Mouse (Mus musculus): ENCODE measurements around the gene 4930535I16Rik. TPM values are rescaled to one million over a fixed set of nuclear protein-coding genes. Genes with fewer than 3 reads are reported as not detected.

4930535I16Rik gene
- total RNA-seq, 2 experiments from 2014 or later, result not detected

DNA sequence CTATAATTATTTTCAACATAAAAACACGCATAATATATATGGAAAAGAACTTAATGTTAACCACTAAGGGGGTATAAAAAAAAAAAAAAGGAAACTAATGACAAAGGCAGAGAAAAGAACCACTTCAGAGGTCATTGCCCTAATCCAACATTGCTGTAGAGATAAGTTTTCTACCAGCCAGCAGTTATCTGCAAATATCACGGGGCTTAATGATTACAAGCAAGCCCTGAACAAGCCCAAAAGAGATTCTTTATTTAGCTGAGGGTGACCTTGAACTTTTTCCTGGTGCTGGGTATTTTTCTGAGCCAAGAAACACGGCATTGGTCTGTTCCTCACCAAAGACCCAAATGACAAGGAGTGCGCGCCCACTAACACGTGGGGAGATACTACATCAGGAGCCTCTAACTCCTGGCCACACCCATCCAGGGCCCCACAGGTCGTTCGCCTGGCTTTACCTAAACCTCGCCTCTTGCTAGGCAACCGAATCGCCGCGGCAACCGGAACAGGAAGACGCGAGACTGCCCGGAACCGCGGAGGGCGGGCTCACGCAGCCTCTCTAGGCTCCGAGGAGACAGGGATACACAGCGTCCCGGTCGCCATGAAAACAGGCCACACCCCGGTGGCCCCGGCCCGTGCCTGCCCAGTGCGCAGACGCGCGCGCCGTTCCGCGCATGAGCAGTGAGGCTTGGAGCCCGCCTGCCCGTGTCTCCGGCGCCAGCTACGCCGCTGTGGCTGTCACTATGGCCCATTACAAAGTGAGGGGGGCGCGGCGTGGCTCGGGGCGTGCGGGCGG, 13.3 kb downstream of the 4930535I16Rik start, which contains the start of gene Mycbp:
Mycbp (plus strand) TSS at position 500 of the 793 bp plus-strand sequence.
- peak; percentile 99 for DNase-seq

DNA sequence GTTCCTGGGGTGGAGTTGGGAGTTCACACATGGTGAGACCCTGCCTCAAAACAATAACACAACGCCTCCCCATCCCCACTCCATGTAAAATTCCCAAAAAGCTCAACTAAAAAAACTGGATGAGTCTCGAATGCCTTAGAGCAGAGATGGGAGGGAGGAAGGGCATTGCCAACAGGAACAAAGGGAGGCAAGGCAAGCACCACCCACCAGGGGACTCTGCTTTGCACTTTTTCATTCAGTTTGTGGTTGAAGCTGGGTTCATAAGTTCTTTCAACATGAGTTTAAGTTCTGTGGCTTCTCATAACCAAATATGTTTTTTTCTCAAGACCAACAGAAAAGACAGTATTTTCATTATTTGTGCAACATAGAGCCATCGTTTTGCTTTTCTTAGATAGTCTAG, 14.4 kb downstream of the 4930535I16Rik start:
- no peak for DNase-seq

DNA sequence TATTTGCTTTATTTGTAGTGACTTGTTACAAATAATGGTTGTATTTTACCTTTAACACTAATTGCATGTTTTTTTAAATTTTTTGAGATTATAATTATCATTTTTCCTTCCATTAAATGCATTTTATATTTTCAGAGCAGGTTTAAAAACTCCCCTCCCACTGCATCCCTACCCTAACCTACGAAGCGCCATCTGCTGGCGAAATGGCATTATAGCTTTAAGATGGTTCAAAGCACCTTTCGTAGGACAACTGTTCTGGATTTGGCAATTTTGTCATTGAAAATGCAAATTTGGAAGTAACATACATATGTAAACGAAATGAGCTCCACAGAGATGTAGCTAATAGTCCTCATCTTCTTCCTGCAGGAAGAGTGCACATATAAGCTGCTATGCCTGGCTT, 19.1 kb downstream of the 4930535I16Rik start:
- peak; percentile 61 for DNase-seq

DNA sequence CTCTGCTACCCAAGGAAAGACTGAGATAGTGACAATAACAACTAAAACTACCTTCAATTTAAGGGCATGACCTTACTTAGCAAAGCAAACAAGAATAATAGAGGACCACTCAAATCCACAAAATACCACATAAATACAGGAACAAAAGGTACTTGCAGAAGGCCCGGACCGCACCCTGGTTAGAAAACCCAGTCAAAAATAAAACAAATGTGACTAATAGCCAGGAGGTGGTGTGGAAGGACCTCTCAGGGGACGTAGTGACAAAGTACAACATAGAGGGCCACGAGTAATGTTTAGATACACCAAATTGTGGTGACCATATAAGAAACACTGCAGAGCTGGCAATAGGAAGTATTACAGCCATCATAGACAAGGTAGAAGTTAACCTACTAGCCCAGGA, 23.5 kb downstream of the 4930535I16Rik start:
- DNase-seq, result no peak

DNA sequence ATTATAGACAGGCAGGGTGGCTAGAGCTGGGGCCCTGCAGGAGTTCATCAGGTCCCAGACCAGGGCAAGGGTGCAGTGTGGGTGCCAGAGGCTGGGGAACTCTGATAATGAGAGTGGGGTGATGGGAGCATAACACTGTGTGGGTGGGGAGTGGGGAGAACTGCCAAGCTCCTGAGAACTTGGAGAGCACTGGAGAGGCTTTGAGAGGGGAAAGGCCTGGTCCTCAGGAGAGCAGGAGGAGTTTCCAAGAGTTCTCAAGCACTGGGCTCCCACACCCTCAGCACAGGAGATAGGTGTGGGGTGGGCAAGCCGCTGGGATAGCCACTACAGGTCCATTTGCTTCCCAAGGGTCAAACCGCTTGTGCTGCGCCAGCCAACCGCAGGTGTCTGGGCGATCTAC, 24.1 kb downstream of the 4930535I16Rik start:
- DNase-seq, result no peak

Other genes with a start within 250 kb of the 4930535I16Rik start
- gene Macf1, start 233.7 kb downstream of the 4930535I16Rik start, total RNA-seq (2021), result 100 to 1,000 TPM; 108 to 144 TPM
- 100 to 1,000 TPM; 227 to 266 TPM for gene Ndufs5, start 199.8 kb downstream of the 4930535I16Rik start, total RNA-seq (2021)
- 10 to 100 TPM; 20.9 to 23.0 TPM for gene Akirin1, start 167.7 kb downstream of the 4930535I16Rik start, total RNA-seq (2021)
- gene Rhbdl2, start 130.1 kb downstream of the 4930535I16Rik start, total RNA-seq (2021), result 1 to 10 TPM in 1 of 2 experiments, not detected in 1; 1.5 TPM
- not detected for gene 4933427I04Rik, start 58.3 kb downstream of the 4930535I16Rik start, total RNA-seq (2021)
- 10 to 100 TPM; 17.8 to 22.4 TPM for gene Mycbp, start 13.2 kb downstream of the 4930535I16Rik start, total RNA-seq (2021)
- gene Rragc, start 576 bp downstream of the 4930535I16Rik start, total RNA-seq (2021), result 10 to 100 TPM; 28.8 to 34.0 TPM

Data from gastrocnemius, postnatal 10 days (tissue).